Mouse (Mus musculus) forebrain, embryonic 12.5 days (tissue): ENCODE results near the gene Prkag1. TPM values are rescaled to one million over a fixed set of nuclear protein-coding genes. Genes with fewer than 3 reads are reported as not detected.

Experiments
- ATAC-seq: fragments of 200-750 bp; cut with Nextera tagmentation; 2 replicates; pipeline ENCODE4 v1.8.0; 2017; ENCODE audit warnings: moderate TSS enrichment; ENCODE audit not compliant: low FRiP score
- H3K27ac ChIP-seq: fragments of 300-500 bp; sonication (generic); 2 replicates; pipeline ENCODE4 v1.5.1; 2016; ENCODE audit warnings: mild to moderate bottlenecking
- H3K27me3 ChIP-seq: fragments of 300-500 bp; sonication (generic); 2 replicates; pipeline ENCODE4 v1.6.1; 2016; ENCODE audit warnings: mild to moderate bottlenecking
- H3K36me3 ChIP-seq: fragments of 300-500 bp; sonication (generic); replicated peaks from 2 replicates; pipeline ENCODE4 v1.6.1; 2016; ENCODE audit warnings: mild to moderate bottlenecking
- H3K4me1 ChIP-seq: fragments of 300-500 bp; sonication (generic); 2 replicates; pipeline ENCODE4 v1.6.1; 2016
- H3K4me2 ChIP-seq: fragments of 300-500 bp; sonication (generic); 2 replicates; pipeline ENCODE4 v1.6.1; 2016; ENCODE audit warnings: mild to moderate bottlenecking, moderate library complexity
- H3K4me3 ChIP-seq: fragments of 300-500 bp; sonication (generic); replicated peaks from 2 replicates; pipeline ENCODE4 v1.5.1; 2016; ENCODE audit warnings: mild to moderate bottlenecking
- H3K9ac ChIP-seq: fragments of 300-500 bp; sonication (generic); 2 replicates; pipeline ENCODE4 v1.6.1; 2016; ENCODE audit warnings: mild to moderate bottlenecking
- H3K9me3 ChIP-seq: fragments of 300-500 bp; sonication (generic); 2 replicates; pipeline ENCODE4 v1.6.1; 2016
- WGBS: fragments of 180-500 bp; shearing (Covaris S2); methylation state at CpG from one replicate; pipeline ENCODE4 v1.1.7; 2016; 5-methylcytosine and 5-hydroxymethylcytosine counted together
- polyA plus RNA-seq: library from polyadenylated mRNA; unstranded; fragments of >200 nt; fragmentation: Nextera tagmentation; extraction: Ambion mirVana; gene quantifications from 2 replicates; pipeline ENCODE4 v1.2.1, GENCODE M21; 2016

Gene Prkag1
- polyA plus RNA-seq, 1 experiment from 2014 or later, result 85.2 TPM

GRCm38 (mm10) chr15:98780075-98780474 is 51.2 kb downstream of the Prkag1 start:
- Histone ChIP-seq H3K27ac (no peak overlapping the region), H3K27me3 (peaks cover 95% of the 10 kb centered on the region), H3K9me3 (no peaks in the 10 kb centered on the region), H3K4me3 (no peak overlapping the region), H3K4me1 (peaks cover 36% of the 10 kb centered on the region), H3K4me2 (no peak overlapping the region), H3K9ac (no peak overlapping the region), H3K36me3 (no peaks in the 10 kb centered on the region)
- 2% methylated on average over 8 of the region's 8 CpGs for WGBS
- no peak for ATAC-seq

- ATAC-seq, result no peak
- 2% methylated on average over 6 of the region's 11 CpGs for WGBS
- Histone ChIP-seq H3K4me2 (no peak overlapping the region), H3K27me3 (peaks cover 97% of the 10 kb centered on the region), H3K27ac (no peak overlapping the region), H3K36me3 (no peaks in the 10 kb centered on the region), H3K9me3 (no peaks in the 10 kb centered on the region), H3K9ac (no peak overlapping the region), H3K4me1 (peaks cover 36% of the 10 kb centered on the region), H3K4me3 (no peak overlapping the region)
Observed at GRCm38 (mm10) chr15:98778806-98779205, 52.5 kb downstream of the Prkag1 start.

- Histone ChIP-seq H3K36me3 (no peaks in the 10 kb centered on the region), H3K9me3 (no peaks in the 10 kb centered on the region), H3K27me3 (peaks cover 100% of the 10 kb centered on the region), H3K4me3 (peak overlapping the region; percentile 19), H3K4me2 (peak overlapping the region; percentile 21), H3K9ac (0 out of 2 replicates have a peak overlapping the region, but pooled peaks have one; percentile 2), H3K27ac (no peak overlapping the region), H3K4me1 (peaks cover 36% of the 10 kb centered on the region)
- ATAC-seq, result no peak
- under 1% methylated on average over 25 of the region's 25 CpGs for WGBS
Observed at GRCm38 (mm10) chr15:98778191-98778770, 53.0 kb downstream of the Prkag1 start.

GRCm38 (mm10) chr15:98777762-98778161 is 53.6 kb downstream of the Prkag1 start, which contains the start of gene Wnt10b:
Wnt10b (minus strand) TSS chr15:98778150.
- H3K4me2 ChIP-seq, result peak within 1 kb of the TSS; percentile 41
- peak within 1 kb of the TSS; percentile 24 for H3K4me3 ChIP-seq
- H3K9me3 ChIP-seq, result no peaks in the 10 kb centered on the region
- no peak for ATAC-seq
- 0 out of 2 replicates have a peak within 1 kb of the TSS, but pooled peaks have one; percentile 2 for H3K9ac ChIP-seq
- WGBS, result under 1% methylated on average over 28 of the region's 33 CpGs
- H3K27ac ChIP-seq, result no peak within 1 kb of the TSS
- peaks cover 39% of the 10 kb centered on the region for H3K4me1 ChIP-seq
- peaks cover 100% of the 10 kb centered on the region for H3K27me3 ChIP-seq
- H3K36me3 ChIP-seq, result no peaks in the 10 kb centered on the region

GRCm38 (mm10) chr15:98777005-98777616 is 54.2 kb downstream of the Prkag1 start:
- Histone ChIP-seq H3K9me3 (no peaks in the 10 kb centered on the region), H3K9ac (no peak overlapping the region), H3K27ac (no peak overlapping the region), H3K4me3 (0 out of 2 replicates have a peak overlapping the region, but pooled peaks have one; percentile 24), H3K4me2 (peak overlapping the region; percentile 41; the same call in 1 of the 2 replicates), H3K27me3 (peaks cover 100% of the 10 kb centered on the region), H3K36me3 (no peaks in the 10 kb centered on the region), H3K4me1 (peaks cover 45% of the 10 kb centered on the region)
- under 1% methylated on average over 19 of the region's 19 CpGs for WGBS
- no peak for ATAC-seq

- Histone ChIP-seq H3K4me3 (peak overlapping the region; percentile 24), H3K27ac (no peak overlapping the region), H3K4me1 (peaks cover 47% of the 10 kb centered on the region), H3K9me3 (no peaks in the 10 kb centered on the region), H3K4me2 (peak overlapping the region; percentile 41), H3K27me3 (peaks cover 100% of the 10 kb centered on the region), H3K36me3 (no peaks in the 10 kb centered on the region), H3K9ac (no peak overlapping the region)
- peak; percentile 71 for ATAC-seq
- under 1% methylated on average over 54 of the region's 62 CpGs for WGBS
Observed at GRCm38 (mm10) chr15:98776280-98777004, 54.9 kb downstream of the Prkag1 start.

GRCm38 (mm10) chr15:98775533-98775932 is 55.8 kb downstream of the Prkag1 start:
- Histone ChIP-seq H3K36me3 (no peaks in the 10 kb centered on the region), H3K4me2 (no peak overlapping the region), H3K4me1 (peaks cover 47% of the 10 kb centered on the region), H3K4me3 (no peak overlapping the region), H3K27ac (no peak overlapping the region), H3K27me3 (peaks cover 100% of the 10 kb centered on the region), H3K9ac (no peak overlapping the region), H3K9me3 (no peaks in the 10 kb centered on the region)
- no peak for ATAC-seq
- 4% methylated on average over 5 of the region's 5 CpGs for WGBS

GRCm38 (mm10) chr15:98774096-98774495 is 57.2 kb downstream of the Prkag1 start:
- Histone ChIP-seq H3K4me3 (no peak overlapping the region), H3K9ac (no peak overlapping the region), H3K36me3 (no peaks in the 10 kb centered on the region), H3K27me3 (peaks cover 100% of the 10 kb centered on the region), H3K9me3 (no peaks in the 10 kb centered on the region), H3K4me1 (peaks cover 43% of the 10 kb centered on the region), H3K27ac (no peak overlapping the region), H3K4me2 (no peak overlapping the region)
- ATAC-seq, result no peak
- 5% methylated on average over 15 of the region's 15 CpGs for WGBS

GRCm38 (mm10) chr15:98772511-98773211 is 58.7 kb downstream of the Prkag1 start:
- peak overlapping the region; percentile 37 for H3K4me2 ChIP-seq
- H3K4me1 ChIP-seq, result peaks cover 34% of the 10 kb centered on the region
- no peak overlapping the region for H3K9ac ChIP-seq
- H3K27me3 ChIP-seq, result peaks cover 100% of the 10 kb centered on the region
- H3K4me3 ChIP-seq, result peak overlapping the region; percentile 22
- WGBS, result 1% methylated on average over 36 of the region's 36 CpGs
- H3K27ac ChIP-seq, result no peak overlapping the region
- no peaks in the 10 kb centered on the region for H3K36me3 ChIP-seq
- H3K9me3 ChIP-seq, result no peaks in the 10 kb centered on the region
- no peak for ATAC-seq

- no peak overlapping the region for H3K9ac ChIP-seq
- H3K27ac ChIP-seq, result no peak overlapping the region
- 7% methylated on average over 12 of the region's 12 CpGs for WGBS
- ATAC-seq, result no peak
- H3K36me3 ChIP-seq, result no peaks in the 10 kb centered on the region
- H3K9me3 ChIP-seq, result no peaks in the 10 kb centered on the region
- peaks cover 27% of the 10 kb centered on the region for H3K4me1 ChIP-seq
- peak overlapping the region; percentile 37 for H3K4me2 ChIP-seq
- H3K27me3 ChIP-seq, result peaks cover 96% of the 10 kb centered on the region
- H3K4me3 ChIP-seq, result peak overlapping the region; percentile 22; the same call in 1 of the 2 replicates
Observed at GRCm38 (mm10) chr15:98771813-98772425, 59.4 kb downstream of the Prkag1 start.

- Histone ChIP-seq H3K9ac (no peak overlapping the region), H3K36me3 (no peaks in the 10 kb centered on the region), H3K9me3 (no peaks in the 10 kb centered on the region), H3K4me1 (peaks cover 16% of the 10 kb centered on the region), H3K27me3 (peaks cover 87% of the 10 kb centered on the region), H3K27ac (no peak overlapping the region), H3K4me3 (no peak overlapping the region), H3K4me2 (no peak overlapping the region)
- 28% methylated on average over 5 of the region's 5 CpGs for WGBS
- ATAC-seq, result no peak
Observed at GRCm38 (mm10) chr15:98768259-98768658, 63.1 kb downstream of the Prkag1 start.
